Mouse (Mus musculus): ENCODE measurements around the gene Nudt22. TPM values are rescaled to one million over a fixed set of nuclear protein-coding genes. Genes with fewer than 3 reads are reported as not detected.
A peak's percentile ranks its signal among the peaks of the same experiment; 100 is the strongest.
"Not testable (repeated sequence)": the region's sequence is repeated elsewhere in the genome, so short reads cannot be mapped to it uniquely, and the experiment has no call there.

Nudt22 gene
- polyA plus RNA-seq, 1 experiment from 2014 or later: 22.3 TPM

GRCm38 (mm10) chr19:6992011-6992858, 3.7 kb downstream of the Nudt22 start, which contains the start of gene Dnajc4:
TSS of gene Dnajc4 (minus strand) at chr19:6992572.
- WGBS: 3% methylated on average over 37 of the region's 37 CpGs
- Histone ChIP-seq H3K4me2 (ENCODE audit: low read depth, severe bottlenecking) (peak within 1 kb of the TSS; percentile 95), H3K4me1 (ENCODE audit: control insufficient read depth, insufficient read depth, low read length) (peaks cover 25% of the 10 kb centered on the region), H3K27me3 (ENCODE audit: control insufficient read depth, insufficient read depth, low read length) (no peaks in the 10 kb centered on the region), H3K36me3 (ENCODE audit: control insufficient read depth, insufficient read depth, low read length) (no peaks in the 10 kb centered on the region), H3K9ac (ENCODE audit: low read length) (peak within 1 kb of the TSS; percentile 70), H3K27ac (replicated peaks; ENCODE audit: low read depth, low read length) (no peak within 1 kb of the TSS), H3K4me3 (ENCODE audit: low read depth, low read length) (peak within 1 kb of the TSS; percentile 45), H3K9me3 (ENCODE audit: control insufficient read depth, low read length) (no peaks in the 10 kb centered on the region)
- ATAC-seq (ENCODE audit: insufficient number of reproducible peaks, low FRiP score, low TSS enrichment, low read depth) (peak; percentile 86), DNase-seq (ENCODE audit: low spot score) (peak; percentile 96)

- H3K4me3 ChIP-seq (ENCODE audit: low read depth, low read length); H3K27ac ChIP-seq (replicated peaks; ENCODE audit: low read depth, low read length); H3K36me3 ChIP-seq (ENCODE audit: control insufficient read depth, insufficient read depth, low read length); H3K27me3 ChIP-seq (ENCODE audit: control insufficient read depth, insufficient read depth, low read length); H3K4me2 ChIP-seq (ENCODE audit: low read depth, severe bottlenecking); H3K9me3 ChIP-seq (ENCODE audit: control insufficient read depth, low read length); ATAC-seq (ENCODE audit: insufficient number of reproducible peaks, low FRiP score, low TSS enrichment, low read depth); H3K9ac ChIP-seq (ENCODE audit: low read length); DNase-seq (ENCODE audit: low spot score): not testable (repeated sequence)
- 96% methylated on average over 6 of the region's 6 CpGs for WGBS
- peaks cover 24% of the 10 kb centered on the region for H3K4me1 ChIP-seq (ENCODE audit: control insufficient read depth, insufficient read depth, low read length)
Observed at GRCm38 (mm10) chr19:6991166-6991565, 4.8 kb downstream of the Nudt22 start.

DNA sequence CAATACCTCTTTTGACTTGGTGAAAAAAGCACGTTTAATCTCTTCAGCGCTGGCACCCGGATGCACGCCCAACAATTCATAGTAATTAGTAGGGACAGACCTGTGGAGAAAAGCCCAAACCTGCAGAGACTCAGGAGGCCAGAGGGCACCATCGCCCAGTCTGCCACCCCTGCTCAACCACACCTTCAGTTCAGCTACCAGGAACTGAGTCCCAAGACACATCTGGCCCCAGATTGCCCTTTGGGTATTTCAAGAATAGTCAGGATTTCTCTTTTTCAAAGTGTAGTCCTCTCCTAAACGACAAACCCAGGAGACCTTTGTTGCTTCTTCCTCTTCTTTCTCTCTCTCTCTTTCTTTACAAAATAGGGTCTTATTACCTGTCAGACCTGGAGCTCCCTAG, 5.2 kb downstream of the Nudt22 start:
- Histone ChIP-seq H3K9me3 (ENCODE audit: control insufficient read depth, low read length) (no peaks in the 10 kb centered on the region), H3K4me1 (ENCODE audit: control insufficient read depth, insufficient read depth, low read length) (peaks cover 26% of the 10 kb centered on the region), H3K9ac (ENCODE audit: low read length) (no peak overlapping the region), H3K4me2 (ENCODE audit: low read depth, severe bottlenecking) (no peak overlapping the region), H3K27ac (replicated peaks; ENCODE audit: low read depth, low read length) (no peak overlapping the region), H3K27me3 (ENCODE audit: control insufficient read depth, insufficient read depth, low read length) (no peaks in the 10 kb centered on the region), H3K4me3 (ENCODE audit: low read depth, low read length) (no peak overlapping the region), H3K36me3 (ENCODE audit: control insufficient read depth, insufficient read depth, low read length) (no peaks in the 10 kb centered on the region)
- ATAC-seq (ENCODE audit: insufficient number of reproducible peaks, low FRiP score, low TSS enrichment, low read depth) (no peak), DNase-seq (ENCODE audit: low spot score) (no peak)
- 90% methylated on average over 6 of the region's 6 CpGs for WGBS

GRCm38 (mm10) chr19:6989251-6989650, 6.7 kb downstream of the Nudt22 start:
- H3K36me3 ChIP-seq (ENCODE audit: control insufficient read depth, insufficient read depth, low read length): peaks cover 3% of the 10 kb centered on the region; the same call in 1 of the 2 replicates
- no peak overlapping the region for H3K9ac ChIP-seq (ENCODE audit: low read length)
- 83% methylated on average over 8 of the region's 8 CpGs for WGBS
- no peak overlapping the region for H3K27ac ChIP-seq (replicated peaks; ENCODE audit: low read depth, low read length)
- no peak overlapping the region for H3K4me3 ChIP-seq (ENCODE audit: low read depth, low read length)
- peaks cover 19% of the 10 kb centered on the region for H3K4me1 ChIP-seq (ENCODE audit: control insufficient read depth, insufficient read depth, low read length)
- no peaks in the 10 kb centered on the region for H3K9me3 ChIP-seq (ENCODE audit: control insufficient read depth, low read length)
- H3K27me3 ChIP-seq (ENCODE audit: control insufficient read depth, insufficient read depth, low read length): no peaks in the 10 kb centered on the region
- no peak for ATAC-seq (ENCODE audit: insufficient number of reproducible peaks, low FRiP score, low TSS enrichment, low read depth)
- no peak overlapping the region for H3K4me2 ChIP-seq (ENCODE audit: low read depth, severe bottlenecking)
- DNase-seq (ENCODE audit: low spot score): no peak

- 6% methylated on average over 8 of the region's 8 CpGs for WGBS
- ATAC-seq (ENCODE audit: insufficient number of reproducible peaks, low FRiP score, low TSS enrichment, low read depth): no peak
Observed at GRCm38 (mm10) chr19:6987904-6988285, 8.0 kb downstream of the Nudt22 start.

DNA sequence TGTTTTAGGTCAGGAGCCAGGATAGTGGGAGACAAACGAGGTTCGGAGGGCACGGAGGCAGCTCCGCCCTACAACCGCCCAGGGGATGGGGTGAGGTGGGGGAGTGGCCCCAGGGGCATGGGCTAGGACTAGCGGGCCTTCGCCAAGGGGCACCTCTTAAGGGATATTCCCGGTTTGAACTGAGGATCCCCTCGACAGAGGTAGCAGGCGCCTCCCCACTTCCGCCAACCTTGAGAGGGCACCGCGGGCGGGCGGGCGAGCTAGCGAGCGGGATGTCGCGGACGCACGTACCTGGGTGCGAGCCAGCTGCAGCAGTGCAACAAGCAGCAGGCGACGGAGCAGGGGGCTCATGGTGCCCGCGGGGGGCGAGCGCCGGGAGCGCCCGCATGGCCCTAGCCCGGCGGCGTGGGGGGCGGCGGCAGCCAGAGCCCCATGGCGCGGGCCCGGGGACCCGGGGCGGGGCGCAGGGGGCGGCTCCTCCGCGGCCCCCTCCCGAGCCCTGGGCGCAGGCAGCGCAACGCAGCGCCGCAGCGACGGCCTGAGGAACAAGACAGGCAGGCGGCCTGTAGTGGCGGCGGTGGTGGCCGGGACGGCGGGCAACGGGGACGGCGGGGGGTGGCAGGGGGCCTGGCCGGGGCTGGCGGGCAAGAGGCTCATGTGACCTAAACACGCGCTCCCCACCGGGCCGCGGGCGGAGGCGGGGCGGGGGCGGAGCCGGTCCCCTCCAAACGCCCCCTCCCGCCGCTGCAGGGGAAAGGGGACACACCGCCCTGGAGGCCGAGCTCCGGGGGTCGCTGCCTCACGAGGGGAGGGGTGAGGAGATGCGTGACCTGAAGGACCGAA, 8.6 kb downstream of the Nudt22 start, which contains the start of gene Vegfb:
Gene Vegfb, minus strand, starts transcription at position 591 of the 843 bp plus-strand sequence.
- Histone ChIP-seq H3K4me3 (ENCODE audit: low read depth, low read length) (peak within 1 kb of the TSS; percentile 74), H3K4me1 (ENCODE audit: control insufficient read depth, insufficient read depth, low read length) (peaks cover 19% of the 10 kb centered on the region), H3K9ac (ENCODE audit: low read length) (peak within 1 kb of the TSS; percentile 91), H3K4me2 (ENCODE audit: low read depth, severe bottlenecking) (peak within 1 kb of the TSS; percentile 88), H3K9me3 (ENCODE audit: control insufficient read depth, low read length) (no peaks in the 10 kb centered on the region), H3K36me3 (ENCODE audit: control insufficient read depth, insufficient read depth, low read length) (peaks cover 8% of the 10 kb centered on the region), H3K27me3 (ENCODE audit: control insufficient read depth, insufficient read depth, low read length) (no peaks in the 10 kb centered on the region), H3K27ac (replicated peaks; ENCODE audit: low read depth, low read length) (peak within 1 kb of the TSS; percentile 79)
- DNase-seq (ENCODE audit: low spot score) (peak; percentile 74), ATAC-seq (ENCODE audit: insufficient number of reproducible peaks, low FRiP score, low TSS enrichment, low read depth) (peak; percentile 27; the same call in 1 of the 2 replicates)
- WGBS: under 1% methylated on average over 71 of the region's 85 CpGs

More at GRCm38 (mm10) chr19:6987904-6988285, 8.0 kb downstream of the Nudt22 start:
- peaks cover 19% of the 10 kb centered on the region for H3K4me1 ChIP-seq (ENCODE audit: control insufficient read depth, insufficient read depth, low read length)
- H3K4me3 ChIP-seq (ENCODE audit: low read depth, low read length): peak overlapping the region; percentile 74
- peak overlapping the region; percentile 88 for H3K4me2 ChIP-seq (ENCODE audit: low read depth, severe bottlenecking)
- no peaks in the 10 kb centered on the region for H3K27me3 ChIP-seq (ENCODE audit: control insufficient read depth, insufficient read depth, low read length)
- no peak overlapping the region; the same call in 1 of the 2 replicates for H3K27ac ChIP-seq (replicated peaks; ENCODE audit: low read depth, low read length)
- H3K36me3 ChIP-seq (ENCODE audit: control insufficient read depth, insufficient read depth, low read length): peaks cover 5% of the 10 kb centered on the region
- no peak for DNase-seq (ENCODE audit: low spot score)
- H3K9me3 ChIP-seq (ENCODE audit: control insufficient read depth, low read length): no peaks in the 10 kb centered on the region
- peak overlapping the region; percentile 91 for H3K9ac ChIP-seq (ENCODE audit: low read length)

- Histone ChIP-seq H3K27ac (replicated peaks; ENCODE audit: low read depth, low read length) (no peak overlapping the region), H3K9ac (ENCODE audit: low read length) (peak overlapping the region; percentile 91; the same call in 1 of the 2 replicates), H3K27me3 (ENCODE audit: control insufficient read depth, insufficient read depth, low read length) (no peaks in the 10 kb centered on the region), H3K4me2 (ENCODE audit: low read depth, severe bottlenecking) (peak overlapping the region; percentile 88), H3K9me3 (ENCODE audit: control insufficient read depth, low read length) (no peaks in the 10 kb centered on the region), H3K36me3 (ENCODE audit: control insufficient read depth, insufficient read depth, low read length) (peaks cover 11% of the 10 kb centered on the region), H3K4me3 (ENCODE audit: low read depth, low read length) (peak overlapping the region; percentile 74; the same call in 1 of the 2 replicates), H3K4me1 (ENCODE audit: control insufficient read depth, insufficient read depth, low read length) (peaks cover 15% of the 10 kb centered on the region)
- DNase-seq (ENCODE audit: low spot score): no peak
- ATAC-seq (ENCODE audit: insufficient number of reproducible peaks, low FRiP score, low TSS enrichment, low read depth): no peak
- 80% methylated on average over 10 of the region's 10 CpGs for WGBS
Observed at GRCm38 (mm10) chr19:6985951-6986708, 9.8 kb downstream of the Nudt22 start.
